In the genomic region with DNA sequence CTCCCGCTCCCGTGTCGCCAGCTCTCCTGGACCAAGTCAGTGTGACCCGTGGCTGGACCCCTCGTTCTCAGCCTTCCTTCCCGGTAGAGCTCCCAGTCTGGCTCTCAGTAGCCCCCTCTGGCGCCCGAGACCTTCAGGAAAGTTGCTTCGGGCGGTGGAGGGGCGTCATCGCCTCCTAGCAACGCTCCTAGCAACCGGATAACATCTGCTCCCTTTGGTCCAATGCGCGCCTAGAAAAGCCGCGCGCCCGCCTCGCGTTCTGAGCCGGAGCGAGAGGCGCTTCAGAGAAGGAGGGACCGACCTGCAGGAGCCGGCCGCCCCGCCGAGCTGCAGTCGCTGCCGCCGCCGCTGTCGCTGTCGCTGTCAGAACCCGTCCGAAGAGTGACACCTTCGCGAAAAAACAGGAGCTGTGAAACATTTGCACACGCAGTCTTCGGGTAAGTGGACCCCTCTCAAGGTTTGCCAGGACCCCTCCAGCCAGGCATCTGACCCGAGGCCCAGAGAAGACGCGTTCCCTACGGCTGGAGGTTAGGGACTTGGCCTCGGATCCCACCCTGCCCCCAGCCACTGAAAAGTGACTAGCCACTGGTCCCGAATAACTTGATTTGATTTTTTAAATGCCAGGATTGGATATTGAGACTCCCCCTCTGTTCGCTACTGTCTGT, we compare ENCODE assay signal across 9 mouse cellular contexts. TPM values are rescaled to one million over a fixed set of nuclear protein-coding genes. Genes with fewer than 3 reads are reported as not detected.
DNase-seq lines count a peak whose midpoint lies in the region; ATAC-seq and TF ChIP-seq lines count a peak whose summit lies in the region.
"Had no signal": no experiment of that assay in that cellular context is flagged by ENCODE, and none has a peak within 500 bp of the region (broad histone marks: within the 10 kb centered on the region; RNA-seq: fewer than 3 reads in every experiment).

No protein-coding gene starts in this region.

- no peak overlapping the region for H3K9ac ChIP-seq in ES-Bruce4 (ENCODE audit: low read depth, poor library complexity, severe bottlenecking)
- 0 out of 2 replicates have a peak overlapping the region, but pooled peaks have one; percentile 27 for H3K9ac ChIP-seq in hindbrain, embryonic 11.5 days (ENCODE audit: low read depth, low read length)
- peak overlapping the region; percentile 17 for H3K9ac ChIP-seq in lung, embryonic 14.5 days

- ATAC-seq in hindbrain, embryonic 11.5 days (ENCODE audit: low FRiP score), result peak; percentile 97
- ATAC-seq in lung, embryonic 14.5 days (ENCODE audit: insufficient read depth), result peak; percentile 99

- H3K27ac ChIP-seq in ES-Bruce4 (ENCODE audit: insufficient read depth, low read length), result no peak overlapping the region
- H3K27ac ChIP-seq in hindbrain, embryonic 11.5 days (ENCODE audit: low read depth, low read length), result no peak overlapping the region
- H3K27ac ChIP-seq in lung, embryonic 14.5 days (ENCODE audit: low read depth), result no peak overlapping the region

- H3K36me3 ChIP-seq in ES-Bruce4 (ENCODE audit: control insufficient read depth, insufficient read depth, low read length, poor library complexity, severe bottlenecking), result no peaks in the 10 kb centered on the region
- no peaks in the 10 kb centered on the region for H3K36me3 ChIP-seq in hindbrain, embryonic 11.5 days (ENCODE audit: control insufficient read depth, insufficient read depth, low read length)
- no peaks in the 10 kb centered on the region for H3K36me3 ChIP-seq in lung, embryonic 14.5 days (ENCODE audit: insufficient read depth)

- DNase-seq in cerebellum, postnatal 14 days, result peak; percentile 90 to 92
- DNase-seq in frontal cortex, postnatal 14 days (ENCODE audit: low spot score in 2 of 2), result peak; percentile 94 to 96
- DNase-seq in hindbrain, embryonic 11.5 days (ENCODE audit: low spot score), result peak; percentile 97
- peak; percentile 94 for DNase-seq in layer of hippocampus, adult 9-11 months
- DNase-seq in lung, embryonic 14.5 days, result peak; percentile 96
- peak; percentile 84 for DNase-seq in ovary, postnatal 36 days (ENCODE audit: low spot score)
- peak; percentile 42 for DNase-seq in urinary bladder, adult 2 months (ENCODE audit: low spot score)

- WGBS in hindbrain, embryonic 11.5 days, result 1% methylated on average over 48 of the region's 49 CpGs
- 1% methylated on average over 49 of the region's 49 CpGs for WGBS in lung, embryonic 14.5 days

- peaks cover 14% of the 10 kb centered on the region for H3K27me3 ChIP-seq in ES-Bruce4 (ENCODE audit: control insufficient read depth, insufficient read depth, low read length, poor library complexity, severe bottlenecking)
- H3K27me3 ChIP-seq in hindbrain, embryonic 11.5 days (ENCODE audit: control insufficient read depth, insufficient read depth, low read length), result peaks cover 9% of the 10 kb centered on the region; the same call in 1 of the 2 replicates
- peaks cover 18% of the 10 kb centered on the region for H3K27me3 ChIP-seq in lung, embryonic 14.5 days (ENCODE audit: insufficient read depth, low read length)

- H3K4me3 ChIP-seq in ES-Bruce4 (ENCODE audit: low read depth, low read length), result peak overlapping the region; percentile 49
- peak overlapping the region; percentile 41 for H3K4me3 ChIP-seq in hindbrain, embryonic 11.5 days (ENCODE audit: low read depth, low read length)
- peak overlapping the region; percentile 34 for H3K4me3 ChIP-seq in lung, embryonic 14.5 days (ENCODE audit: low read depth, low read length)

- peak overlapping the region; percentile 78 for H3K4me2 ChIP-seq in hindbrain, embryonic 11.5 days (replicated peaks; ENCODE audit: low read depth, low read length)
- H3K4me2 ChIP-seq in lung, embryonic 14.5 days, result peak overlapping the region; percentile 72

- no peaks in the 10 kb centered on the region for H3K4me1 ChIP-seq in ES-Bruce4 (ENCODE audit: control insufficient read depth, insufficient read depth, low read length)
- no peaks in the 10 kb centered on the region for H3K4me1 ChIP-seq in hindbrain, embryonic 11.5 days (replicated peaks; ENCODE audit: control insufficient read depth, insufficient read depth, low read length)
- H3K4me1 ChIP-seq in lung, embryonic 14.5 days (ENCODE audit: insufficient read depth), result no peaks in the 10 kb centered on the region

- no peak for TF ChIP-seq EP300 in ES-Bruce4 (IDR thresholded peaks at IDR 0.05; ENCODE audit: insufficient read depth, low read depth, low read length)

- no peak for TF ChIP-seq POLR2A in ES-Bruce4 (IDR thresholded peaks at IDR 0.05; ENCODE audit: insufficient read depth, low read length)

- TF ChIP-seq CTCF in ES-Bruce4 (IDR thresholded peaks at IDR 0.05; ENCODE audit: low read depth, low read length), result peak; percentile 47
- peak; percentile 73 for TF ChIP-seq CTCF in lung, embryonic 14.5 days (IDR thresholded peaks at IDR 0.05; ENCODE audit: low read depth)

- no peaks in the 10 kb centered on the region for H3K9me3 ChIP-seq in ES-Bruce4 (replicated peaks; ENCODE audit: control insufficient read depth, insufficient read depth, low read length, poor library complexity, severe bottlenecking)
- no peaks in the 10 kb centered on the region for H3K9me3 ChIP-seq in hindbrain, embryonic 11.5 days (ENCODE audit: control insufficient read depth, low read length)
- no peaks in the 10 kb centered on the region for H3K9me3 ChIP-seq in lung, embryonic 14.5 days (ENCODE audit: low read depth, low read length)

RNA-seq across cellular contexts. Expression of a gene that starts 32.0 kb away (rescaled TPM):
- not detected in 2 replicates for polyA plus RNA-seq in ES-Bruce4 (2011; ENCODE audit: insufficient read depth, insufficient read length, low read depth, missing spikeins)
- not detected in 2 replicates for polyA plus RNA-seq in hindbrain, embryonic 11.5 days (2014; fragmentation: Nextera tagmentation; extraction: Ambion mirVana)
- polyA plus RNA-seq in lung, embryonic 14.5 days (2014; fragmentation: Nextera tagmentation; extraction: Ambion mirVana), result not detected in 2 replicates
- not detected in 2 replicates for polyA plus RNA-seq in urinary bladder, adult 2 months (2012; rRNA removed)
- polyA plus RNA-seq: C2C12 had no signal

Comparison
In these comparisons a context has a peak if more than half of its experiments do, and no peak if none do; other contexts are left out.
1. DNase-seq: peak in every context shown above with its lines; median percentile 97 in hindbrain, embryonic 11.5 days; 96 in lung, embryonic 14.5 days; 95 in frontal cortex, postnatal 14 days; 94 in layer of hippocampus, adult 9-11 months; 91 in cerebellum, postnatal 14 days; 84 in ovary, postnatal 36 days; 42 in urinary bladder, adult 2 months.